ENCODE assay signal across 8 mouse cellular contexts in genomic region chr7:28821261-28821831, GRCm38 (mm10). TPM values are rescaled to one million over a fixed set of nuclear protein-coding genes. Genes with fewer than 3 reads are reported as not detected.
DNase-seq lines count a peak whose midpoint lies in the region; TF ChIP-seq lines count a peak whose summit lies in the region.

No protein-coding gene starts in this region.

- H3K4me3 ChIP-seq in C2C12 (ENCODE audit: insufficient read depth, poor library complexity, severe bottlenecking): no peak overlapping the region
- no peak overlapping the region for H3K4me3 ChIP-seq in bone marrow, adult 2 months (replicated peaks; ENCODE audit: control insufficient read depth, low read depth, low read length)
- 0 out of 2 replicates have a peak overlapping the region, but pooled peaks have one; percentile 15 for H3K4me3 ChIP-seq in heart, embryonic 10.5 days
- no peak overlapping the region for H3K4me3 ChIP-seq in layer of hippocampus, adult 2 months
- no peak overlapping the region for H3K4me3 ChIP-seq in small intestine, adult 2 months (ENCODE audit: low read depth, low read length)

- H3K27me3 ChIP-seq in C2C12 (ENCODE audit: control insufficient read depth, insufficient read depth, insufficient read length): no peaks in the 10 kb centered on the region
- H3K27me3 ChIP-seq in heart, embryonic 10.5 days (ENCODE audit: insufficient read depth, poor library complexity, severe bottlenecking): no peaks in the 10 kb centered on the region
- no peaks in the 10 kb centered on the region for H3K27me3 ChIP-seq in small intestine, adult 2 months (ENCODE audit: control insufficient read depth, insufficient read depth, low read length)

- H3K4me1 ChIP-seq in bone marrow, adult 2 months (ENCODE audit: control insufficient read depth, insufficient read depth, low read length): peaks cover 2% of the 10 kb centered on the region; the same call in 1 of the 2 replicates
- H3K4me1 ChIP-seq in heart, embryonic 10.5 days: peaks cover 48% of the 10 kb centered on the region
- H3K4me1 ChIP-seq in small intestine, adult 2 months (ENCODE audit: control insufficient read depth, insufficient read depth, insufficient read length, low read length): peaks cover 32% of the 10 kb centered on the region

- TF ChIP-seq POLR2A in bone marrow, adult 2 months (IDR thresholded peaks at IDR 0.05; ENCODE audit: borderline replicate concordance, control insufficient read depth, low read depth, low read length): no peak
- TF ChIP-seq POLR2A in small intestine, adult 2 months (IDR thresholded peaks at IDR 0.05; ENCODE audit: low read depth, low read length): no peak

- H3K79me2 ChIP-seq in C2C12 (ENCODE audit: control insufficient read depth, insufficient read depth): peaks cover 28% of the 10 kb centered on the region

- peak; percentile 98 for DNase-seq in heart, adult 11 months
- no peak for DNase-seq in heart, postnatal 25 days (ENCODE audit: low spot score)
- no peak for DNase-seq in heart, embryonic 10.5 days (ENCODE audit: low spot score)
- peak; percentile 81 to 86 for DNase-seq in layer of hippocampus, adult 2 months (ENCODE audit: low spot score in 2 of 2)
- DNase-seq in thymus, adult 18-20 months: no peak

- H3K9me3 ChIP-seq in heart, embryonic 10.5 days: no peaks in the 10 kb centered on the region

- peaks cover 26% of the 10 kb centered on the region for H3K79me3 ChIP-seq in C2C12 (ENCODE audit: low read depth)

- no peak for TF ChIP-seq CTCF in C2C12 (IDR thresholded peaks at IDR 0.05; ENCODE audit: control insufficient read depth, insufficient read depth, insufficient read length)
- no peak for TF ChIP-seq CTCF in bone marrow, adult 2 months (IDR thresholded peaks at IDR 0.05; ENCODE audit: control insufficient read depth, insufficient read depth, low read length)
- TF ChIP-seq CTCF in layer of hippocampus, adult 2 months (conservative IDR thresholded peaks at IDR 0.05): no peak
- TF ChIP-seq CTCF in small intestine, adult 2 months (IDR thresholded peaks at IDR 0.05; ENCODE audit: extremely low read depth, insufficient read length, insufficient replicate concordance, low read depth, low read length): no peak

- peaks cover 66% of the 10 kb centered on the region for H3K36me3 ChIP-seq in C2C12 (ENCODE audit: control insufficient read depth, insufficient read depth)
- peaks cover 66% of the 10 kb centered on the region for H3K36me3 ChIP-seq in heart, embryonic 10.5 days
- H3K36me3 ChIP-seq in small intestine, adult 2 months (ENCODE audit: control insufficient read depth, insufficient read depth, low read length): peaks cover 63% of the 10 kb centered on the region

- 0 out of 2 replicates have a peak overlapping the region, but pooled peaks have one; percentile 6 for H3K27ac ChIP-seq in bone marrow, adult 2 months (ENCODE audit: control insufficient read depth, insufficient read depth, low read depth, low read length, poor library complexity)
- H3K27ac ChIP-seq in heart, embryonic 10.5 days: no peak overlapping the region
- H3K27ac ChIP-seq in layer of hippocampus, adult 2 months: peak overlapping the region; percentile 93
- H3K27ac ChIP-seq in small intestine, adult 2 months (ENCODE audit: insufficient read depth, low read depth, low read length): peak overlapping the region; percentile 49

- WGBS in bone marrow, adult 2 months: 60% methylated on average over 10 of the region's 10 CpGs
- WGBS in heart, embryonic 10.5 days: 67% methylated on average over 10 of the region's 10 CpGs
- 29% methylated on average over 10 of the region's 10 CpGs for WGBS in small intestine, adult 2 months

- peak overlapping the region; percentile 13 for H3ac ChIP-seq in C2C12 (ENCODE audit: control insufficient read depth, insufficient read length, low read depth)

- intact Hi-C loops in heart, postnatal 25 days (cut with DNase I): no loop called here

TF ChIP-seq in C2C12, 6 proteins besides CTCF, POLR2A, EP300 and RAD21:
- no peak for TF ChIP-seq CEBPB (IDR thresholded peaks at IDR 0.05; ENCODE audit: low read depth)
- TF ChIP-seq FOSL1 (IDR thresholded peaks at IDR 0.05; ENCODE audit: insufficient read depth, low read length, poor library complexity, severe bottlenecking): no peak
- TF ChIP-seq MYOG (IDR thresholded peaks at IDR 0.05; ENCODE audit: control insufficient read depth, extremely low read depth, insufficient read length): no peak
- no peak for TF ChIP-seq MAX (IDR thresholded peaks at IDR 0.05)
- peak; percentile 43 for TF ChIP-seq MYOD1 (IDR thresholded peaks at IDR 0.05; ENCODE audit: control insufficient read depth, insufficient read length, low read depth)
- no peak for TF ChIP-seq USF1 (IDR thresholded peaks at IDR 0.05; ENCODE audit: low read depth)

RNA-seq across cellular contexts. Expression of gene Ech1, which starts 3.7 kb away (rescaled TPM):
- 1,000 to 10,000 TPM; 1,337 to 1,520 TPM for total RNA-seq in heart, postnatal 25 days (2021)
- 106 TPM for polyA plus RNA-seq in C2C12 (2012; fragmentation: generic; extraction: Trizol)
- polyA plus RNA-seq in bone marrow, adult 2 months (2011; ENCODE audit: insufficient read depth, insufficient read length, low replicate concordance, missing spikeins): 64.4 and 98.5 TPM in 2 replicates
- 118 and 136 TPM in 2 replicates for polyA plus RNA-seq in heart, embryonic 10.5 days (2016; fragmentation: Nextera tagmentation; extraction: Ambion mirVana)
- total RNA-seq in layer of hippocampus, adult 2 months (2021): 10 to 100 TPM; 66.4 to 68.8 TPM
- 201 and 291 TPM in 2 replicates for polyA plus RNA-seq in small intestine, adult 2 months (2012; rRNA removed)

RNA-seq across cellular contexts. Expression of gene Lgals4, which starts 12.3 kb away (rescaled TPM):
- total RNA-seq in heart, postnatal 25 days (2021): 10 to 100 TPM; 28.9 to 30.7 TPM
- 0.25 TPM for polyA plus RNA-seq in C2C12 (2012; fragmentation: generic; extraction: Trizol)
- polyA plus RNA-seq in bone marrow, adult 2 months (2011; ENCODE audit: insufficient read depth, insufficient read length, low replicate concordance, missing spikeins): 31.4 and 67.1 TPM in 2 replicates
- polyA plus RNA-seq in heart, embryonic 10.5 days (2016; fragmentation: Nextera tagmentation; extraction: Ambion mirVana): 2.8 and 3.6 TPM in 2 replicates
- 1 to 10 TPM; 4.4 to 6.8 TPM for total RNA-seq in layer of hippocampus, adult 2 months (2021)
- 1,096 and 2,780 TPM in 2 replicates for polyA plus RNA-seq in small intestine, adult 2 months (2012; rRNA removed)

RNA-seq across cellular contexts. Expression of gene Hnrnpl, which starts 13.0 kb away (rescaled TPM):
- 100 to 1,000 TPM; 225 to 270 TPM for total RNA-seq in heart, postnatal 25 days (2021)
- 303 TPM for polyA plus RNA-seq in C2C12 (2012; fragmentation: generic; extraction: Trizol)
- 274 and 541 TPM in 2 replicates for polyA plus RNA-seq in bone marrow, adult 2 months (2011; ENCODE audit: insufficient read depth, insufficient read length, low replicate concordance, missing spikeins)
- 213 and 221 TPM in 2 replicates for polyA plus RNA-seq in heart, embryonic 10.5 days (2016; fragmentation: Nextera tagmentation; extraction: Ambion mirVana)
- 100 to 1,000 TPM; 410 to 476 TPM for total RNA-seq in layer of hippocampus, adult 2 months (2021)
- 67.1 and 140 TPM in 2 replicates for polyA plus RNA-seq in small intestine, adult 2 months (2012; rRNA removed)

RNA-seq across cellular contexts. Expression of gene Rinl, which starts 32.6 kb away (rescaled TPM):
- 1 to 10 TPM; 1.5 to 2.2 TPM for total RNA-seq in heart, postnatal 25 days (2021)
- polyA plus RNA-seq in C2C12 (2012; fragmentation: generic; extraction: Trizol): 0.09 TPM
- polyA plus RNA-seq in bone marrow, adult 2 months (2011; ENCODE audit: insufficient read depth, insufficient read length, low replicate concordance, missing spikeins): 29.1 and 94.3 TPM in 2 replicates
- 3.8 and 5.2 TPM in 2 replicates for polyA plus RNA-seq in heart, embryonic 10.5 days (2016; fragmentation: Nextera tagmentation; extraction: Ambion mirVana)
- total RNA-seq in layer of hippocampus, adult 2 months (2021): 1 to 10 TPM; 2.6 to 4.5 TPM
- polyA plus RNA-seq in small intestine, adult 2 months (2012; rRNA removed): 4.4 and 7.1 TPM in 2 replicates

RNA-seq across cellular contexts. Expression of gene Lgals7, which starts 42.3 kb away (rescaled TPM):
- 1 to 10 TPM; 1.8 to 1.9 TPM for total RNA-seq in heart, postnatal 25 days (2021)
- polyA plus RNA-seq in C2C12 (2012; fragmentation: generic; extraction: Trizol): 0.12 TPM
- not detected in 2 replicates for polyA plus RNA-seq in bone marrow, adult 2 months (2011; ENCODE audit: insufficient read depth, insufficient read length, low replicate concordance, missing spikeins)
- polyA plus RNA-seq in heart, embryonic 10.5 days (2016; fragmentation: Nextera tagmentation; extraction: Ambion mirVana): 0.24 and 0.81 TPM in 2 replicates
- total RNA-seq in layer of hippocampus, adult 2 months (2021): not detected
- polyA plus RNA-seq in small intestine, adult 2 months (2012; rRNA removed): 2.4 TPM in 1 of 2 replicates, not detected in the other

Comparison
In these comparisons a context has a peak if more than half of its experiments do, and no peak if none do; other contexts are left out.
1. DNase-seq: peak in heart, adult 11 months (single experiment) and layer of hippocampus, adult 2 months (2 of 2); none in heart, postnatal 25 days (single experiment), heart, embryonic 10.5 days (single experiment) and thymus, adult 18-20 months (0 of 2).
2. RNA of gene Lgals4, which starts 12.3 kb away (polyA plus RNA-seq): 1,096 to 2,780 TPM in small intestine, adult 2 months; 31.4 to 67.1 TPM in bone marrow, adult 2 months, 2.8 to 3.6 TPM in heart, embryonic 10.5 days and 0.25 TPM in C2C12 (single experiment); every median in the first group is over 10 times any median in the second.